Mouse (Mus musculus) ES-Bruce4 (cell line): Measurements from ENCODE around the gene Rrnad1.

Experiments
- CTCF ChIP-seq: IDR thresholded peaks from one replicate; pipeline ENCODE4 v1.8.1; 2011; ENCODE audit warnings: low read depth, low read length
- POLR2A ChIP-seq: IDR thresholded peaks from one replicate; pipeline ENCODE4 v1.8.1; 2011; ENCODE audit warnings: low read length; ENCODE audit not compliant: insufficient read depth

DNA sequence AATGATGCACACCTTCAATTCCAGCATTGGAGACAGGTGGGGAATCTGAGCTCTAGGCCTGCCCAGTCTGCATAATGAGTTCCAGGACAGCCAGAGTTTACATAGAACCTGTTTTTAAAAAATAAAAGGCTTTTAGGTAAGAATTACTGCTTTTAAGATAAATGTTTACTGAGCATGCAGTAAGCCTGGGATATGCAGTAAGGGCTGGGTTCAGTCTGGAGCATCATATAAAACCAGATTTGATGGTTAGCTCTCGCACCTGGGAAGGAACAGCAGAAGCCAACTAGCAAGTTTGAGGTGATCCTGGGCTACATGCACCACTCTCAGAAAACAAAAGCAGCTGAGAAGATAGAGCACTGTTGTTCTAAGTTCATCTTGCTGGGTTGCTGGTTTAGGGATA lies 12.0 kb downstream of the Rrnad1 start:
- TF ChIP-seq CTCF = no peak
- TF ChIP-seq POLR2A = no peak
